Mouse (Mus musculus) urinary bladder, postnatal 25 days (tissue): ENCODE data around the gene Noxa1.

ENCODE experiments used
- DNase-seq: peaks from one replicate; pipeline ENCODE4 v3.0.0; 2022; ENCODE audit warnings: low spot score

Gene Noxa1

GRCm38 (mm10) chr2:25098005-25098615 is 3.2 kb upstream of the Noxa1 start:
- no peak for DNase-seq

- no peak for DNase-seq
These were observed 202 bp downstream of the Noxa1 start for GRCm38 (mm10) chr2:25094785-25095108.

- no peak for DNase-seq
These were observed 6.3 kb downstream of the Noxa1 start for GRCm38 (mm10) chr2:25088636-25089035.

GRCm38 (mm10) chr2:25087842-25088241 is 7.1 kb downstream of the Noxa1 start:
- no peak for DNase-seq

- DNase-seq, result no peak
These were observed 9.4 kb downstream of the Noxa1 start for GRCm38 (mm10) chr2:25085571-25085970.

- DNase-seq, result no peak
These were observed 11.3 kb downstream of the Noxa1 start for GRCm38 (mm10) chr2:25083697-25084096.

GRCm38 (mm10) chr2:25080076-25080475 is 14.9 kb downstream of the Noxa1 start, which contains the start of gene Entpd8:
Entpd8 (plus strand) TSS chr2:25080304.
- no peak for DNase-seq

- no peak for DNase-seq
These were observed 16.0 kb downstream of the Noxa1 start for GRCm38 (mm10) chr2:25078967-25079366.

- DNase-seq, result no peak
These were observed 19.4 kb downstream of the Noxa1 start for GRCm38 (mm10) chr2:25075506-25075905.

- DNase-seq, result no peak
These were observed 22.6 kb downstream of the Noxa1 start for GRCm38 (mm10) chr2:25072398-25072797.

GRCm38 (mm10) chr2:25069537-25069936 is 25.4 kb downstream of the Noxa1 start:
- DNase-seq, result no peak

- no peak for DNase-seq
These were observed 28.4 kb downstream of the Noxa1 start for GRCm38 (mm10) chr2:25066552-25066951.

GRCm38 (mm10) chr2:25065537-25065936 is 29.4 kb downstream of the Noxa1 start:
- DNase-seq, result no peak

- no peak for DNase-seq
These were observed 30.7 kb downstream of the Noxa1 start for GRCm38 (mm10) chr2:25064285-25064684.

GRCm38 (mm10) chr2:25063523-25063922 is 31.4 kb downstream of the Noxa1 start:
- DNase-seq, result no peak

- no peak for DNase-seq
These were observed 36.0 kb downstream of the Noxa1 start for GRCm38 (mm10) chr2:25058926-25059325.

GRCm38 (mm10) chr2:25055409-25056155 is 39.4 kb downstream of the Noxa1 start:
- DNase-seq, result no peak

GRCm38 (mm10) chr2:25055068-25055405 is 39.9 kb downstream of the Noxa1 start:
- DNase-seq, result no peak

- peak; percentile 86 for DNase-seq
These were observed 40.5 kb downstream of the Noxa1 start, which contains the start of gene Nsmf for GRCm38 (mm10) chr2:25054221-25055067. Nsmf (plus strand) TSS chr2:25054355.

GRCm38 (mm10) chr2:25053101-25053500 is 41.8 kb downstream of the Noxa1 start:
- no peak for DNase-seq

GRCm38 (mm10) chr2:25051450-25051849 is 43.5 kb downstream of the Noxa1 start:
- no peak for DNase-seq

- no peak for DNase-seq
These were observed 44.0 kb downstream of the Noxa1 start for GRCm38 (mm10) chr2:25050921-25051320.

- DNase-seq, result no peak
These were observed 54.9 kb downstream of the Noxa1 start for GRCm38 (mm10) chr2:25040089-25040488.
